Mouse (Mus musculus) small intestine, adult 2 months (tissue): ENCODE data around the gene Arhgef2.

Experiments used
- CTCF ChIP-seq: fragments of 200-500 bp; IDR thresholded peaks from 2 replicates; pipeline ENCODE4 v1.5.1; 2012; ENCODE audit warnings: low read depth, mild to moderate bottlenecking, control low read depth, inconsistent platforms, low read length, moderate library complexity, mixed read lengths; ENCODE audit not compliant: insufficient replicate concordance, insufficient read length; ENCODE audit errors: extremely low read depth
- POLR2A ChIP-seq: fragments of 200-500 bp; IDR thresholded peaks from 2 replicates; pipeline ENCODE4 v1.6.1; 2012; ENCODE audit warnings: low read depth, mild to moderate bottlenecking, control low read depth, inconsistent platforms, low read length, moderate library complexity

- TF ChIP-seq POLR2A = no peak
- no peak for TF ChIP-seq CTCF
These were observed 25.1 kb downstream of the Arhgef2 start for GRCm38 (mm10) chr3:88630849-88631341.
